In genomic region chr1:93725665-93726064, GRCm38 (mm10) we compare ENCODE assay signal across 19 mouse cellular contexts. TPM values are rescaled to one million over a fixed set of nuclear protein-coding genes. Genes with fewer than 3 reads are reported as not detected.
DNase-seq lines count a peak whose midpoint lies in the region; ATAC-seq and TF ChIP-seq lines count a peak whose summit lies in the region.
"Had no signal": no experiment of that assay in that cellular context is flagged by ENCODE, and none has a peak within 500 bp of the region (broad histone marks: within the 10 kb centered on the region; RNA-seq: fewer than 3 reads in every experiment).

No protein-coding gene starts in this region.

- H3K27ac ChIP-seq in forebrain, embryonic 16.5 days (ENCODE audit: low read length): no peak overlapping the region
- H3K27ac ChIP-seq in forebrain, embryonic 15.5 days (replicated peaks): no peak overlapping the region
- H3K27ac ChIP-seq in heart, postnatal 0 days (ENCODE audit: low read depth): no peak overlapping the region
- peak overlapping the region; percentile 31; the same call in 1 of the 2 replicates for H3K27ac ChIP-seq in olfactory bulb, adult 2 months (ENCODE audit: insufficient read depth, low read depth, low read length)
- H3K27ac ChIP-seq: forebrain, embryonic 12.5 days; hindbrain, embryonic 15.5 days; intestine, embryonic 15.5 days; liver, embryonic 15.5 days; macrophage; midbrain, embryonic 10.5 days; stomach, postnatal 0 days had no signal

- no peaks in the 10 kb centered on the region for H3K9me3 ChIP-seq in forebrain, embryonic 16.5 days (ENCODE audit: control insufficient read depth, low read length)
- H3K9me3 ChIP-seq in forebrain, embryonic 15.5 days: no peaks in the 10 kb centered on the region
- no peaks in the 10 kb centered on the region for H3K9me3 ChIP-seq in heart, postnatal 0 days (replicated peaks; ENCODE audit: control insufficient read depth, low read length)
- H3K9me3 ChIP-seq: forebrain, embryonic 12.5 days; G1E; hindbrain, embryonic 15.5 days; intestine, embryonic 15.5 days; liver, embryonic 15.5 days; midbrain, embryonic 10.5 days had no signal

- no peak overlapping the region for H3K4me2 ChIP-seq in forebrain, embryonic 16.5 days (ENCODE audit: low read length)
- H3K4me2 ChIP-seq in forebrain, embryonic 15.5 days (replicated peaks): no peak overlapping the region
- no peak overlapping the region for H3K4me2 ChIP-seq in heart, postnatal 0 days (ENCODE audit: low read depth, low read length)
- H3K4me2 ChIP-seq: forebrain, embryonic 12.5 days; hindbrain, embryonic 15.5 days; intestine, embryonic 15.5 days; liver, embryonic 15.5 days had no signal

- DNase-seq in heart, postnatal 0 days (ENCODE audit: low spot score): no peak
- no peak for DNase-seq in heart, postnatal 4 days
- peak; percentile 23 to 26 for DNase-seq in adrenal gland, adult 18-20 months (ENCODE audit: low spot score in 2 of 2)
- no peak for DNase-seq in gastrocnemius, adult 18-20 months (ENCODE audit: low spot score)
- DNase-seq in kidney, postnatal 25 days: no peak
- DNase-seq: gastrocnemius, postnatal 36 days; layer of hippocampus, postnatal 36 days had no signal

- H3K9ac ChIP-seq in forebrain, embryonic 16.5 days (replicated peaks; ENCODE audit: low read depth, low read length): no peak overlapping the region
- H3K9ac ChIP-seq in forebrain, embryonic 15.5 days (replicated peaks): no peak overlapping the region
- no peak overlapping the region for H3K9ac ChIP-seq in heart, postnatal 0 days (replicated peaks; ENCODE audit: low read depth, low read length)
- H3K9ac ChIP-seq: forebrain, embryonic 12.5 days; hindbrain, embryonic 15.5 days; intestine, embryonic 15.5 days; liver, embryonic 15.5 days had no signal

- H3K27me3 ChIP-seq in forebrain, embryonic 16.5 days (replicated peaks; ENCODE audit: control insufficient read depth, insufficient read depth, low read length): no peaks in the 10 kb centered on the region
- no peaks in the 10 kb centered on the region for H3K27me3 ChIP-seq in forebrain, embryonic 15.5 days
- H3K27me3 ChIP-seq in heart, postnatal 0 days (ENCODE audit: control insufficient read depth, insufficient read depth, low read length): no peaks in the 10 kb centered on the region
- H3K27me3 ChIP-seq: forebrain, embryonic 12.5 days; hindbrain, embryonic 15.5 days; intestine, embryonic 15.5 days; liver, embryonic 15.5 days had no signal

- TF ChIP-seq POLR2A in olfactory bulb, adult 2 months (IDR thresholded peaks at IDR 0.05; ENCODE audit: insufficient read depth, low read depth, low read length): no peak

- WGBS in forebrain, embryonic 16.5 days: 95% methylated on average over 5 of the region's 5 CpGs
- 93% methylated on average over 5 of the region's 5 CpGs for WGBS in forebrain, embryonic 15.5 days
- 62% methylated on average over 5 of the region's 5 CpGs for WGBS in heart, postnatal 0 days
- 90% methylated on average over 5 of the region's 5 CpGs for WGBS in olfactory bulb, adult 2 months

- TF ChIP-seq EP300 in heart, postnatal 0 days (IDR thresholded peaks at IDR 0.05; ENCODE audit: low read depth): no peak

- TF ChIP-seq CTCF in heart, postnatal 0 days (IDR thresholded peaks at IDR 0.05; ENCODE audit: low read depth): no peak
- TF ChIP-seq CTCF in olfactory bulb, adult 2 months (IDR thresholded peaks at IDR 0.05; ENCODE audit: insufficient read depth, low read depth, low read length): no peak

- no peaks in the 10 kb centered on the region for H3K4me1 ChIP-seq in forebrain, embryonic 16.5 days (replicated peaks; ENCODE audit: control insufficient read depth, insufficient read depth, low read length)
- H3K4me1 ChIP-seq in forebrain, embryonic 15.5 days: no peaks in the 10 kb centered on the region
- H3K4me1 ChIP-seq in heart, postnatal 0 days (ENCODE audit: control insufficient read depth, insufficient read depth): peaks cover 6% of the 10 kb centered on the region; the same call in 1 of the 2 replicates
- peaks cover 13% of the 10 kb centered on the region; the same call in 1 of the 2 replicates for H3K4me1 ChIP-seq in olfactory bulb, adult 2 months (ENCODE audit: control insufficient read depth, insufficient read depth, low read length)
- H3K4me1 ChIP-seq: forebrain, embryonic 12.5 days; hindbrain, embryonic 15.5 days; intestine, embryonic 15.5 days; liver, embryonic 15.5 days; midbrain, embryonic 10.5 days had no signal

- ATAC-seq in forebrain, embryonic 16.5 days: 0 out of 2 replicates have a peak, but pooled peaks have one; percentile 13
- ATAC-seq in forebrain, embryonic 15.5 days (replicated peaks): no peak
- 0 out of 2 replicates have a peak, but pooled peaks have one; percentile 18 for ATAC-seq in heart, postnatal 0 days (ENCODE audit: insufficient read depth, low read depth)
- ATAC-seq: intestine, embryonic 15.5 days had no signal

- H3K4me3 ChIP-seq in forebrain, embryonic 16.5 days (replicated peaks; ENCODE audit: low read length): no peak overlapping the region
- no peak overlapping the region for H3K4me3 ChIP-seq in forebrain, embryonic 15.5 days
- no peak overlapping the region for H3K4me3 ChIP-seq in heart, postnatal 0 days (ENCODE audit: low read depth, low read length)
- H3K4me3 ChIP-seq in olfactory bulb, adult 2 months (ENCODE audit: insufficient read depth, low read depth, low read length): no peak overlapping the region
- H3K4me3 ChIP-seq: forebrain, embryonic 12.5 days; hindbrain, embryonic 15.5 days; intestine, embryonic 15.5 days; liver, embryonic 15.5 days; midbrain, embryonic 10.5 days had no signal

- H3K36me3 ChIP-seq in forebrain, embryonic 16.5 days (ENCODE audit: control insufficient read depth, insufficient read depth): no peaks in the 10 kb centered on the region
- H3K36me3 ChIP-seq in forebrain, embryonic 15.5 days: no peaks in the 10 kb centered on the region
- peaks cover 14% of the 10 kb centered on the region for H3K36me3 ChIP-seq in heart, postnatal 0 days (replicated peaks; ENCODE audit: control insufficient read depth, insufficient read depth, low read length)
- H3K36me3 ChIP-seq: intestine, embryonic 15.5 days; liver, embryonic 15.5 days had no signal

RNA-seq across cellular contexts. Expression of gene Atg4b, which starts 25.6 kb away (rescaled TPM):
- polyA plus RNA-seq in forebrain, embryonic 16.5 days (2015; fragmentation: Nextera tagmentation; extraction: Ambion mirVana): 104 and 108 TPM in 2 replicates
- 104 and 106 TPM in 2 replicates for polyA plus RNA-seq in forebrain, embryonic 15.5 days (2015; fragmentation: Nextera tagmentation; extraction: Ambion mirVana)
- 22.3 and 47.8 TPM in 2 replicates for total RNA-seq in heart, postnatal 0 days (2014; rRNA removed; ENCODE audit: low replicate concordance)
- 50.3 and 61.1 TPM in 2 replicates for polyA plus RNA-seq in heart, postnatal 0 days (2015; fragmentation: Nextera tagmentation; extraction: Ambion mirVana)
- total RNA-seq in heart, postnatal 4 days (2021): 10 to 100 TPM; 48.0 to 51.4 TPM
- 10 to 100 TPM; 82.7 to 85.3 TPM for total RNA-seq in adrenal gland, adult 18-20 months (2021)
- polyA plus RNA-seq in olfactory bulb, adult 2 months (2012; ENCODE audit: insufficient read depth, insufficient read length, low replicate concordance, missing spikeins): not detected in 2 replicates
- total RNA-seq in gastrocnemius, adult 18-20 months (2021): 10 to 100 TPM; 26.4 to 26.5 TPM

RNA-seq across cellular contexts. Expression of gene Thap4, which starts 29.0 kb away (rescaled TPM):
- polyA plus RNA-seq in forebrain, embryonic 16.5 days (2015; fragmentation: Nextera tagmentation; extraction: Ambion mirVana): 47.5 and 50.2 TPM in 2 replicates
- polyA plus RNA-seq in forebrain, embryonic 15.5 days (2015; fragmentation: Nextera tagmentation; extraction: Ambion mirVana): 43.1 and 47.4 TPM in 2 replicates
- total RNA-seq in heart, postnatal 0 days (2014; rRNA removed; ENCODE audit: low replicate concordance): 57.2 and 81.4 TPM in 2 replicates
- polyA plus RNA-seq in heart, postnatal 0 days (2015; fragmentation: Nextera tagmentation; extraction: Ambion mirVana): 53.9 and 56.7 TPM in 2 replicates
- 10 to 100 TPM; 68.7 to 72.6 TPM for total RNA-seq in heart, postnatal 4 days (2021)
- total RNA-seq in adrenal gland, adult 18-20 months (2021): 10 to 100 TPM; 46.3 to 52.4 TPM
- polyA plus RNA-seq in olfactory bulb, adult 2 months (2012; ENCODE audit: insufficient read depth, insufficient read length, low replicate concordance, missing spikeins): not detected in 2 replicates
- 10 to 100 TPM; 77.0 to 87.1 TPM for total RNA-seq in gastrocnemius, adult 18-20 months (2021)

RNA-seq across cellular contexts. Expression of gene Bok, which starts 40.2 kb away (rescaled TPM):
- polyA plus RNA-seq in forebrain, embryonic 16.5 days (2015; fragmentation: Nextera tagmentation; extraction: Ambion mirVana): 89.5 and 104 TPM in 2 replicates
- 95.8 and 96.3 TPM in 2 replicates for polyA plus RNA-seq in forebrain, embryonic 15.5 days (2015; fragmentation: Nextera tagmentation; extraction: Ambion mirVana)
- 50.8 and 61.5 TPM in 2 replicates for total RNA-seq in heart, postnatal 0 days (2014; rRNA removed; ENCODE audit: low replicate concordance)
- polyA plus RNA-seq in heart, postnatal 0 days (2015; fragmentation: Nextera tagmentation; extraction: Ambion mirVana): 25.6 and 27.6 TPM in 2 replicates
- total RNA-seq in heart, postnatal 4 days (2021): 10 to 100 TPM; 16.6 to 16.9 TPM
- total RNA-seq in adrenal gland, adult 18-20 months (2021): 10 to 100 TPM in 1 of 2 experiments, 1 to 10 TPM in 1; 7.6 to 13.1 TPM
- not detected in 2 replicates for polyA plus RNA-seq in olfactory bulb, adult 2 months (2012; ENCODE audit: insufficient read depth, insufficient read length, low replicate concordance, missing spikeins)
- 1 to 10 TPM in 1 of 2 experiments, under 1 TPM in 1; 0.95 to 1.2 TPM for total RNA-seq in gastrocnemius, adult 18-20 months (2021)
- total RNA-seq: G1E; neutrophil, adult 5-6 weeks had no signal
- polyA plus RNA-seq: G1E, macrophage had no signal

Comparison
In these comparisons a context has a peak if more than half of its experiments do, and no peak if none do; other contexts are left out.
1. DNase-seq: peak in adrenal gland, adult 18-20 months (2 of 2); none in heart, postnatal 0 days (single experiment), heart, postnatal 4 days (single experiment), gastrocnemius, adult 18-20 months (single experiment) and kidney, postnatal 25 days (0 of 2).